Mouse (Mus musculus): ENCODE results near the gene Nubp2.

GRCm38 (mm10) chr17:24850773-24851127 is 35.4 kb downstream of the Nubp2 start:
- TF ChIP-seq CTCF (conservative IDR thresholded peaks at IDR 0.05; ENCODE audit: insufficient read depth, insufficient read length, low read depth, low read length), result no peak
- TF ChIP-seq POLR2A (IDR thresholded peaks at IDR 0.05; ENCODE audit: low read depth, low read length), result no peak
